Mouse (Mus musculus) small intestine, adult 2 months (tissue): ENCODE measurements around the gene Usp34. TPM values are rescaled to one million over a fixed set of nuclear protein-coding genes. Genes with fewer than 3 reads are reported as not detected.
"Not testable (repeated sequence)": the region's sequence is repeated elsewhere in the genome, so short reads cannot be mapped to it uniquely, and the experiment has no call there.

ENCODE experiments used
- H3K27ac ChIP-seq: fragments of 200-500 bp; 2 replicates; pipeline ENCODE4 v1.5.1; 2012; ENCODE audit warnings: low read depth, low read length, control low read depth, inconsistent platforms; ENCODE audit not compliant: insufficient read depth
- H3K27me3 ChIP-seq: fragments of 200-500 bp; 2 replicates; pipeline ENCODE4 v1.6.1; 2012; ENCODE audit warnings: mild to moderate bottlenecking, moderate library complexity, low read length, inconsistent platforms; ENCODE audit not compliant: control insufficient read depth, insufficient read depth
- H3K36me3 ChIP-seq: fragments of 200-500 bp; 2 replicates; pipeline ENCODE4 v1.6.1; 2012; ENCODE audit warnings: mild to moderate bottlenecking, low read length, control low read depth, inconsistent platforms; ENCODE audit not compliant: control insufficient read depth, insufficient read depth
- H3K4me1 ChIP-seq: fragments of 200-500 bp; 2 replicates; pipeline ENCODE4 v1.6.1; 2012; ENCODE audit warnings: low read length, inconsistent platforms, mixed read lengths; ENCODE audit not compliant: control insufficient read depth, insufficient read depth, insufficient read length
- H3K4me3 ChIP-seq: fragments of 200-500 bp; 2 replicates; pipeline ENCODE4 v1.5.1; 2012; ENCODE audit warnings: low read depth, mild to moderate bottlenecking, control low read depth, inconsistent platforms, low read length, moderate library complexity
- CTCF ChIP-seq: fragments of 200-500 bp; IDR thresholded peaks from 2 replicates; pipeline ENCODE4 v1.5.1; 2012; ENCODE audit warnings: low read depth, mild to moderate bottlenecking, control low read depth, inconsistent platforms, low read length, moderate library complexity, mixed read lengths; ENCODE audit not compliant: insufficient replicate concordance, insufficient read length; ENCODE audit errors: extremely low read depth
- POLR2A ChIP-seq: fragments of 200-500 bp; IDR thresholded peaks from 2 replicates; pipeline ENCODE4 v1.6.1; 2012; ENCODE audit warnings: low read depth, mild to moderate bottlenecking, control low read depth, inconsistent platforms, low read length, moderate library complexity
- WGBS: fragments of 180-500 bp; shearing (Covaris S2); methylation state at CpG from one replicate; pipeline ENCODE4 v1.1.7; 2018; 5-methylcytosine and 5-hydroxymethylcytosine counted together
- polyA plus RNA-seq: library from polyadenylated mRNA; depleted of rRNA; stranded (reverse); fragments of >200 nt; gene quantifications from 2 replicates; pipeline ENCODE4 v1.2.3, GENCODE M21; 2012

Gene Usp34
- polyA plus RNA-seq, 1 experiment = 3.1 TPM

DNA sequence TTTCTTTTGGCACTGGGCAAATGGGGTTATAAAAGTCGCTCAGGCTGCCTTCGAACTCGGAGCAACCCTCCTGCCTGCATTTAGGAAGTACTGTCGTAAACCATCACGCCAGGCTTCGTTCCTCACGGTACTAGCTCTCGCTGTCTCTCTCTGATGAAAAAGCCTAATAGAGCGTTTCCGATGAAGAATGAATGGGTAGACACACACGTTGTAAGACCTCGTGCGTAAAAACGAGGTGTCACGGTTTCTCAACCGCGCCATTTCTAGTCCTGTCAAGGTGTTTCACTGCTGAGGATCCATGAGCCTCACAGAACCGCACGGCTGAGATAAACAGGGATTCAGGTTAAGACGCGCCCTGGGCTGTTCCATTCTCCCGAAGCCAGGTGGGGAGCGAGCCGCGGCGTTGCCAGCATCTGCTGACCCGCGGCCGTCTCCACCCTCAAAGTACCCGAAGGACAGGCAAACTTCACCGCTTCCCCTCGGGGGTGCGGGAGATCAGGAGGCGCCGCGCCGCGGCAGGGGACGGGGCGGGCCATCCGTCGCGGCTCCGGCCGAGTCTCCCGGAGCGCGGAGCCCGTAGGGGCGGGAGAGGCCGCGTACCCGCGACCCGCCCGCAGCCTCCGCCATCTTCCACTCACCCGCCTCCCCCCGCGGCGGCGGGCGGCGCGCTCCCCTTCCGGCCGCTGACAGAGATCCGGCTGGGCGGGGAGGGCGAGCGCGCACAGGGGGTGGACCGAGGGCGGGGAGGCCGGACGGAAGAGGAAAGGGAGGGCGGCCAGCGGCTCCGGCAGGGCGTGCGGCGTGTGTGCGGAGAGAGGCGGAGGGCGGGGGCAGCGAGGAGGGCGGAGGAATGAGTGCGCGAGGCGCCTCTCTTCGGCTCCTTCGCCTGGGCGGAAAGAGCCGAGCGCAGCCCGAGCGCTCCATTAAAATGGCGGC is 754 bp upstream of the Usp34 start:
- Histone ChIP-seq H3K36me3 (no peaks in the 10 kb centered on the region), H3K4me3 (peak overlapping the region; percentile 88), H3K4me1 (peaks cover 6% of the 10 kb centered on the region; the same call in 1 of the 2 replicates), H3K27me3 (no peaks in the 10 kb centered on the region), H3K27ac (peak overlapping the region; percentile 91)
- TF ChIP-seq CTCF (no peak), POLR2A (peak; percentile 82)
- under 1% methylated on average over 93 of the region's 98 CpGs for WGBS

DNA sequence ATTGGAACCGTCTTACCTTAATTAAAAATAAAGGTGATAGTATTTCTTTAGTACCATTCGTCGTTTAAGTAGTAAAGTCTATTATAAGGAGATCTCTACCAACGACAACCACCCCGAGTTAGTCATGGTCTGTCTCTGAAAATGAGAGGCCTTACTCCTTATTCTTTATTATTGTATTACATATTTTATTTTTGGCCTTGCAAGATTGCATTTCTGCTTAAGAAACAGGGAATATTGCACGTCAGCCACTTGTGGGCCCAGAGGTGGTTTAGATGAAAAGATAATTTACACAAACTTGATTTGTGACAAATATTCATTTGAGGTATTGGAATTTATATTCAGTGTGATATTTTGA is 848 bp downstream of the Usp34 start:
- TF ChIP-seq CTCF = no peak
- H3K27ac ChIP-seq = peak overlapping the region; percentile 72; the same call in 1 of the 2 replicates
- H3K36me3 ChIP-seq = peaks cover 2% of the 10 kb centered on the region
- H3K4me1 ChIP-seq = peaks cover 6% of the 10 kb centered on the region; the same call in 1 of the 2 replicates
- 1% methylated on average over 6 of the region's 6 CpGs for WGBS
- H3K27me3 ChIP-seq = no peaks in the 10 kb centered on the region
- H3K4me3 ChIP-seq = peak overlapping the region; percentile 85

DNA sequence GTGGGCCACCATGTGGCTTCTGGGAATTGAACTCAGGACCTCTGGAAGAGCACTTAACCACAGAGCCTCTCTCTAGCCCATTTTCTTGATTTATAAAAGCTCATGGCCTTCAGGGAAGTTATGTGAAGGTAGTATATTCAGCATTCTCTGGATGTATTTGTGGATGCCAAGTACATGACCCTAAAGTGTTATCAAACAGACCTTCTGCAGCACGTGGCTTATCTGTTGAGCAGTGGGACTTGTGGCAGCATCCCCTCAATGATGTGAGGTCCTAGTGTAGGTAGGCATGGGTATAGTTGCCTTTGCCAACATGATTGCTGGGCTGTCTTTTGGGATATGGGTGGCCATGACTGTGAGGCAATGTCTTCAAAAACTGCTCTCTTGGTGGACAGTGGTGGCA is 6.8 kb downstream of the Usp34 start:
- H3K4me1 ChIP-seq = peaks cover 8% of the 10 kb centered on the region; the same call in 1 of the 2 replicates
- H3K36me3 ChIP-seq = peaks cover 2% of the 10 kb centered on the region
- WGBS = 74% methylated on average over 1 of the region's 1 CpGs
- no peak overlapping the region for H3K27ac ChIP-seq
- H3K27me3 ChIP-seq = no peaks in the 10 kb centered on the region
- H3K4me3 ChIP-seq = no peak overlapping the region
- no peak for TF ChIP-seq POLR2A
- no peak for TF ChIP-seq CTCF

DNA sequence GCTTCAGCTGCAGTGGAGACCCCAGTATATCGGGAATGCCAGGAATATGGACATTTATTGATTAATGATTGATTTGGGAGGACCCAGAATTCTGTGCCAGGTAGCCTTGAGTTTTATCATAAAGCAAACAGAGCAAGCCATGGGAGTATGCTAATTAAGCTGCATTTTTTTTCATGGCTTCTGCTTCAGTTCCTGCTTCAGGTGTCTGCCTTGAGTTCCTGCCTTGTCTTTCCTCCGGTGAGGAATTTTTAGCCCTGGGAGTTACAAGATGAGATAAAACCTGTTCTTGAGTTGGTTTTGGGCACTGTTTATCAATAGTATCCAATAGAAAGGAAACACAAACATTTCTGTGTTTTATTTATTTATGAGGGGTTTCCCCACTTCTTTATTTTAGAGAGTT is 22.7 kb downstream of the Usp34 start:
- Histone ChIP-seq H3K4me3 (no peak overlapping the region), H3K27me3 (no peaks in the 10 kb centered on the region), H3K27ac (no peak overlapping the region), H3K36me3 (peaks cover 5% of the 10 kb centered on the region), H3K4me1 (peaks cover 2% of the 10 kb centered on the region; the same call in 1 of the 2 replicates)
- TF ChIP-seq CTCF (no peak), POLR2A (no peak)
- 33% methylated on average over 2 of the region's 2 CpGs for WGBS

DNA sequence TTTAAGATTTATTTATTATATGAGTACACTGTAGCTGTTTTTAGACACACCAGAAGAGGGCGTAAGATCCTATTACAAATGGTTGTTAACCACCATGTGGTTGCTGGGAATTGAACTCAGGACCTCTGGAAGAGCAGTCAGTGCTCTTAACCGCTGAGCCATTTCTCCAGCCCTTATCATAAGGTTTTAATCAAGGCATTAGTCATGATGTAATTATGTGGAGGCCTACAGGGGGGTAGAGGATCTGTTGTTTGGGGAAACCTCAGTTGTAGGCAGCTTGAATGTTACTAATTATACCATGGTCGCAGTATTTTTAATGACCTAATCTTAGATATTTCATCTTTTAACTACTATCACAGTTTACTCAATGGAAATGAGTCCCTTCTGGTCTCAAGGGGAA is 25.4 kb downstream of the Usp34 start:
- H3K36me3 ChIP-seq = peaks cover 12% of the 10 kb centered on the region
- no peak overlapping the region for H3K4me3 ChIP-seq
- TF ChIP-seq CTCF = no peak
- WGBS = 73% methylated on average over 3 of the region's 3 CpGs
- no peak overlapping the region for H3K27ac ChIP-seq
- H3K4me1 ChIP-seq = peaks cover 2% of the 10 kb centered on the region; the same call in 1 of the 2 replicates
- no peaks in the 10 kb centered on the region for H3K27me3 ChIP-seq

DNA sequence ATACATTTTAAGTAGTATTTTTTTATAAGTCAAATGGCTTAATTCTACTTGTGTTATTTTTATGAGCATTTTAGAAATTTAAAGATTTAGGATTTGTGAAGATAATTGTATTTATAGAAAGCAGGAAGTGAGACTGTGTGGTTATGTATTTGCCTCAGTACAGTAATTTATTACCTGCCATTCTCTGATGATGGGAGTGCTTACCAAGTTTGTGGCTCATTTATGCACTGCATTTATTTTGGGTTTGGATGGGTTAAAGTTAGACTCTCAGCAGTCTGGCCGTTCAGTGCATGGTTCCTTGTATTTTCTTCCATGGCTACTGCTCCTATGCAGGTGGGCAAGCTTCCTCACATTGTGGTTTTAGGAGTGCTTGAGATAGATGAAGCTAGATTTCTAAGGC is 28.5 kb downstream of the Usp34 start:
- Histone ChIP-seq H3K27me3 (no peaks in the 10 kb centered on the region), H3K4me3 (no peak overlapping the region), H3K4me1 (no peaks in the 10 kb centered on the region), H3K27ac (no peak overlapping the region), H3K36me3 (peaks cover 12% of the 10 kb centered on the region)
- WGBS = 79% methylated on average over 1 of the region's 1 CpGs
- TF ChIP-seq CTCF (no peak), POLR2A (no peak)

DNA sequence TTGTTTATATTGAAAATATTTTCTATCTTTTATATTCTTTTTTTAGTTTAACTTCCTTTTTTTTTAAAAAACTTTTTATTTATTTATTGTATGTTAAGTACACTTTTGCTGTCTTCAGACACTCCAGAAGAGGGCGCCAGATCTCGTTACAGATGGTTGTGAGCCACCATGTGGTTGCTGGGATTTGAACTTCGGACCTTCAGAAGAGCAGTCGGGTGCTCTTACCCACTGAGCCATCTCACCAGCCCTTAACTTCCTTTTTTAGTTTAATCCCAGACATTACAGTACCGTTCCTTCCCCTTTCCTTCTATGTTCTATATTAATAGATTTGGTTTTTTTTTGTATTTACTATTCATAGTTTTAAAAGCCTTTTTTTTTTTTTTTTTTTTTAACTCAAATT is 50.5 kb downstream of the Usp34 start:
- WGBS = 62% methylated on average over 5 of the region's 5 CpGs
- H3K4me3 ChIP-seq, H3K4me1 ChIP-seq, H3K27ac ChIP-seq, H3K27me3 ChIP-seq: not testable (repeated sequence)
- H3K36me3 ChIP-seq = peaks cover 29% of the 10 kb centered on the region
- TF ChIP-seq CTCF = peak; percentile 40; the same call in 1 of the 2 replicates

DNA sequence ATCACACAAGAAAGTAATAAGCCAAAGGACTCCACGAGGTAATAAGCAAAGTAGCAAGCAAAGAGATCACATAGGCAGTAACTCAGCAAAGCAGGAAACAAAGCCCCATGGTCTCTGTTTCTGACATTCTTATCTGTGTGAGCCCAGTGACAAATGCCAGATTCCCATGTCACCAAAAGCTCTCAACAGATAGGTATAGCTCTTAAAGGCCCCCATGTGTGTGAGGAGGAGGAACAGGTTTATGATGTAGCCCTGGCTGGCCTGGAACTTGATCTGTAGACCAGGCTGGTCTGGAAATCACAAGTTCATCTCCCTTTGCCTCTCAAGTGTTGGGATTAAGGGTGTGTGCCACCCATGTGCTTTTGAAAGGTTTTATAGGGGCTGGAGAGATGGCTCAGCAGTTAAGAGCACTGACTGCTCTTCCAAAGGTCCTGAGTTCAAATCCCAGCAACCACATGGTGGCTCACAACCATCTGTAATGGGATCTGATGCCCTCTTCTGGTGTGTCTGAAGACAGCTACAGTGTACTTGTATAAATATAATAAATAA is 53.1 kb downstream of the Usp34 start:
- not testable (repeated sequence) for H3K4me1 ChIP-seq, H3K27me3 ChIP-seq, H3K4me3 ChIP-seq, H3K27ac ChIP-seq
- peaks cover 43% of the 10 kb centered on the region for H3K36me3 ChIP-seq
- 40% methylated on average over 1 of the region's 1 CpGs for WGBS
